Mouse (Mus musculus) hindbrain, embryonic 12.5 days (tissue): ENCODE data around the gene Zfp764. TPM values are rescaled to one million over a fixed set of nuclear protein-coding genes. Genes with fewer than 3 reads are reported as not detected.
"Not testable (repeated sequence)": the region's sequence is repeated elsewhere in the genome, so short reads cannot be mapped to it uniquely, and the experiment has no call there.

Experiments used
- ATAC-seq: fragments of 200-750 bp; cut with Nextera tagmentation; 2 replicates; pipeline ENCODE4 v1.8.0; 2017; ENCODE audit warnings: moderate TSS enrichment; ENCODE audit not compliant: low FRiP score
- H3K27ac ChIP-seq: fragments of 300-500 bp; sonication (generic); 2 replicates; pipeline ENCODE4 v1.5.1; 2016; ENCODE audit warnings: mild to moderate bottlenecking
- H3K27me3 ChIP-seq: fragments of 300-500 bp; sonication (generic); 2 replicates; pipeline ENCODE4 v1.6.1; 2016; ENCODE audit warnings: mild to moderate bottlenecking
- H3K36me3 ChIP-seq: fragments of 300-500 bp; sonication (generic); 2 replicates; pipeline ENCODE4 v1.6.1; 2016; ENCODE audit warnings: mild to moderate bottlenecking
- H3K4me1 ChIP-seq: fragments of 300-500 bp; sonication (generic); 2 replicates; pipeline ENCODE4 v1.6.1; 2016
- H3K4me2 ChIP-seq: fragments of 300-500 bp; sonication (generic); replicated peaks from 2 replicates; pipeline ENCODE4 v1.6.1; 2016; ENCODE audit warnings: mild to moderate bottlenecking
- H3K4me3 ChIP-seq: fragments of 300-500 bp; sonication (generic); 2 replicates; pipeline ENCODE4 v1.5.1; 2016; ENCODE audit warnings: mild to moderate bottlenecking
- H3K9ac ChIP-seq: fragments of 300-500 bp; sonication (generic); 2 replicates; pipeline ENCODE4 v1.6.1; 2016; ENCODE audit warnings: mild to moderate bottlenecking, moderate library complexity
- H3K9me3 ChIP-seq: fragments of 300-500 bp; sonication (generic); replicated peaks from 2 replicates; pipeline ENCODE4 v1.6.1; 2016; ENCODE audit warnings: mild to moderate bottlenecking
- WGBS: fragments of 180-500 bp; shearing (Covaris S2); methylation state at CpG from one replicate; pipeline ENCODE4 v1.1.7; 2016; 5-methylcytosine and 5-hydroxymethylcytosine counted together
- polyA plus RNA-seq: library from polyadenylated mRNA; unstranded; fragments of >200 nt; fragmentation: Nextera tagmentation; extraction: Ambion mirVana; gene quantifications from 2 replicates; pipeline ENCODE4 v1.2.1, GENCODE M21; 2016

The Zfp764 gene
- polyA plus RNA-seq, 1 experiment from 2014 or later: 5.9 TPM

- Histone ChIP-seq H3K9ac (peak within 1 kb of the TSS; percentile 80), H3K4me2 (peak within 1 kb of the TSS; percentile 99), H3K36me3 (peaks cover 15% of the 10 kb centered on the region), H3K4me1 (peaks cover 9% of the 10 kb centered on the region), H3K27me3 (peaks cover 12% of the 10 kb centered on the region), H3K9me3 (no peaks in the 10 kb centered on the region), H3K4me3 (peak within 1 kb of the TSS; percentile 61), H3K27ac (peak within 1 kb of the TSS; percentile 36)
- under 1% methylated on average over 48 of the region's 48 CpGs for WGBS
- ATAC-seq: peak; percentile 92
Observed at GRCm38 (mm10) chr7:127421388-127422191, 15.0 kb upstream of the Zfp764 start, which contains the start of gene Zfp688. Zfp688 (minus strand) TSS chr7:127422068.

GRCm38 (mm10) chr7:127411418-127411817 is 4.8 kb upstream of the Zfp764 start:
- H3K27ac ChIP-seq: no peak overlapping the region

GRCm38 (mm10) chr7:127404101-127404500 is 2.5 kb downstream of the Zfp764 start:
- H3K4me2 ChIP-seq, H3K4me1 ChIP-seq, H3K27me3 ChIP-seq, H3K36me3 ChIP-seq, H3K9ac ChIP-seq, H3K4me3 ChIP-seq, H3K27ac ChIP-seq, H3K9me3 ChIP-seq, ATAC-seq: not testable (repeated sequence)
- WGBS: 94% methylated on average over 6 of the region's 6 CpGs

More at GRCm38 (mm10) chr7:127411418-127411817, 4.8 kb upstream of the Zfp764 start:
- Histone ChIP-seq H3K4me3 (no peak overlapping the region), H3K4me2 (no peak overlapping the region), H3K27me3 (no peaks in the 10 kb centered on the region), H3K4me1 (no peaks in the 10 kb centered on the region), H3K9ac (no peak overlapping the region), H3K36me3 (no peaks in the 10 kb centered on the region), H3K9me3 (no peaks in the 10 kb centered on the region)
- 77% methylated on average over 2 of the region's 2 CpGs for whole genome bisulfite sequencing
- ATAC-seq: no peak

- Histone ChIP-seq H3K27me3 (peaks cover 2% of the 10 kb centered on the region; the same call in 1 of the 2 replicates), H3K36me3 (no peaks in the 10 kb centered on the region), H3K4me2 (no peak overlapping the region), H3K27ac (no peak overlapping the region), H3K9ac (no peak overlapping the region), H3K4me1 (peaks cover 6% of the 10 kb centered on the region), H3K4me3 (no peak overlapping the region), H3K9me3 (no peaks in the 10 kb centered on the region)
- ATAC-seq: no peak
- 54% methylated on average over 2 of the region's 2 CpGs for WGBS
Observed at GRCm38 (mm10) chr7:127402980-127403379, 3.6 kb downstream of the Zfp764 start.

GRCm38 (mm10) chr7:127400355-127400754 is 6.3 kb downstream of the Zfp764 start:
- no peak overlapping the region for H3K4me2 ChIP-seq
- H3K9me3 ChIP-seq: no peaks in the 10 kb centered on the region

GRCm38 (mm10) chr7:127393944-127394333 is 12.7 kb downstream of the Zfp764 start:
- Histone ChIP-seq H3K4me2 (peak overlapping the region; percentile 88), H3K36me3 (peaks cover 8% of the 10 kb centered on the region), H3K9ac (peak overlapping the region; percentile 13), H3K27me3 (no peaks in the 10 kb centered on the region), H3K4me3 (peak overlapping the region; percentile 70), H3K27ac (peak overlapping the region; percentile 88), H3K4me1 (peaks cover 11% of the 10 kb centered on the region), H3K9me3 (no peaks in the 10 kb centered on the region)
- peak; percentile 12; the same call in 1 of the 2 replicates for ATAC-seq
- 31% methylated on average over 7 of the region's 7 CpGs for WGBS

More at GRCm38 (mm10) chr7:127400355-127400754, 6.3 kb downstream of the Zfp764 start:
- H3K4me1 ChIP-seq: no peaks in the 10 kb centered on the region
- H3K4me3 ChIP-seq: no peak overlapping the region
- H3K27ac ChIP-seq: no peak overlapping the region
- peaks cover 2% of the 10 kb centered on the region; the same call in 1 of the 2 replicates for H3K27me3 ChIP-seq
- no peak overlapping the region for H3K9ac ChIP-seq
- ATAC-seq: no peak
- H3K36me3 ChIP-seq: no peaks in the 10 kb centered on the region
- WGBS: 67% methylated on average over 3 of the region's 3 CpGs

GRCm38 (mm10) chr7:127393157-127393943 is 13.3 kb downstream of the Zfp764 start, which contains the start of gene E430018J23Rik:
E430018J23Rik (minus strand) TSS chr7:127393629.
- peak within 1 kb of the TSS; percentile 88 for H3K27ac ChIP-seq
- WGBS: under 1% methylated on average over 45 of the region's 45 CpGs

GRCm38 (mm10) chr7:127392251-127392824 is 14.3 kb downstream of the Zfp764 start:
- H3K4me2 ChIP-seq: peak overlapping the region; percentile 88
- WGBS: 88% methylated on average over 8 of the region's 8 CpGs
- H3K27me3 ChIP-seq: no peaks in the 10 kb centered on the region
- peak overlapping the region; percentile 85 for H3K9ac ChIP-seq
- no peak for ATAC-seq
- H3K36me3 ChIP-seq: peaks cover 8% of the 10 kb centered on the region
- H3K4me1 ChIP-seq: peaks cover 11% of the 10 kb centered on the region
- peak overlapping the region; percentile 70 for H3K4me3 ChIP-seq
- no peak overlapping the region for H3K27ac ChIP-seq
- no peaks in the 10 kb centered on the region for H3K9me3 ChIP-seq

More at GRCm38 (mm10) chr7:127393157-127393943, 13.3 kb downstream of the Zfp764 start, which contains the start of gene E430018J23Rik:
- Histone ChIP-seq H3K36me3 (peaks cover 8% of the 10 kb centered on the region), H3K4me3 (peak within 1 kb of the TSS; percentile 70), H3K4me2 (peak within 1 kb of the TSS; percentile 88), H3K9me3 (no peaks in the 10 kb centered on the region), H3K9ac (peak within 1 kb of the TSS; percentile 85), H3K27me3 (no peaks in the 10 kb centered on the region), H3K4me1 (peaks cover 11% of the 10 kb centered on the region)
- ATAC-seq: peak; percentile 91

- Histone ChIP-seq H3K4me2 (no peak overlapping the region), H3K27ac (no peak overlapping the region), H3K36me3 (peaks cover 8% of the 10 kb centered on the region), H3K4me3 (no peak overlapping the region), H3K27me3 (no peaks in the 10 kb centered on the region), H3K9ac (no peak overlapping the region), H3K4me1 (peaks cover 11% of the 10 kb centered on the region), H3K9me3 (no peaks in the 10 kb centered on the region)
- 97% methylated on average over 16 of the region's 16 CpGs for WGBS
- no peak for ATAC-seq
Observed at GRCm38 (mm10) chr7:127391538-127391937, 15.1 kb downstream of the Zfp764 start.

GRCm38 (mm10) chr7:127390306-127390705 is 16.3 kb downstream of the Zfp764 start:
- WGBS: 89% methylated on average over 7 of the region's 7 CpGs
- ATAC-seq: no peak
- Histone ChIP-seq H3K4me3 (no peak overlapping the region), H3K4me1 (peaks cover 14% of the 10 kb centered on the region), H3K9me3 (no peaks in the 10 kb centered on the region), H3K27me3 (no peaks in the 10 kb centered on the region), H3K9ac (no peak overlapping the region), H3K27ac (no peak overlapping the region), H3K36me3 (peaks cover 11% of the 10 kb centered on the region), H3K4me2 (no peak overlapping the region)

- peaks cover 14% of the 10 kb centered on the region for H3K4me1 ChIP-seq
- H3K9me3 ChIP-seq, ATAC-seq, H3K9ac ChIP-seq, H3K27me3 ChIP-seq, H3K27ac ChIP-seq, H3K4me2 ChIP-seq, H3K4me3 ChIP-seq: not testable (repeated sequence)
- peaks cover 23% of the 10 kb centered on the region for H3K36me3 ChIP-seq
Observed at GRCm38 (mm10) chr7:127388201-127388600, 18.4 kb downstream of the Zfp764 start.
